Mouse (Mus musculus): ENCODE results near the gene Loxl3.

Gene Loxl3

DNA sequence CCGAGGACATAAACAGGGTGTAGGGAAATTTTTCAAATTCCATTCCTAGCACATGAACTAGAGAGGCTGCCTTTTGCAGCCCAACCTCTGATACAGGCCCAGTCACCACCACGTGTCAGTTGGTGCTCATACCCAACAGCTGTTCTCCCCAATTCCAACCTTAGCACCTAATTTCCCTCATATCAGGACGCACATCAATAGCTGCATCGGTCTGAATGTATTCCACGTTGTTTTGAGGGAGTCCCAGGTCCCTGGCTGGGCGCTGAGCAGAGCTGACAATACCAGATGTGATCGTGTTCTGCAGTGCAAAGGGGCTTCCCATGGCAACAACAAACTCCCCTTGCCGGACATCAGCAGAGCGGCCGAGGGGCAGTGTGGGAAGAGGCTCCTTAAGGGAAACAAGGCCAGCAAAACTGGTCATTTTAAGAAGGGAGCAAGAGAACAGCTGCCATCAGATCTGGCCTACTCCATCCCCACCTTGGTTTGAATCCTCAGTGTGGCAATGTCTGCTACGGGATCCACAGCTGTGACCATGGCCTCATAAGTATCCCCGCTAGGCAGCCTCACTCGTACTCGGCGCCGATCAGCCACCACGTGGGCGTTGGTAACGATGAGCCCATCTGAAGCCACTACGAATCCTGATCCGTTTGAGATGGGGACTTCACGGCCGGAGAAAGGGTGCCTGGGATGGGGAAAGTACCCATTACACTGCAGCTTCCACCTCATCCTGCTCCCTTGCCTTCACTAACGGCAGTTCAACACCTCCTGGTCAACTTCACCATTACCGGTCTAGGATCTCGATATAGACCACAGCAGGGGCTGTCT is 19.4 kb downstream of the Loxl3 start:
- peak; percentile 55 for DNase-seq (ENCODE audit: low spot score)

DNA sequence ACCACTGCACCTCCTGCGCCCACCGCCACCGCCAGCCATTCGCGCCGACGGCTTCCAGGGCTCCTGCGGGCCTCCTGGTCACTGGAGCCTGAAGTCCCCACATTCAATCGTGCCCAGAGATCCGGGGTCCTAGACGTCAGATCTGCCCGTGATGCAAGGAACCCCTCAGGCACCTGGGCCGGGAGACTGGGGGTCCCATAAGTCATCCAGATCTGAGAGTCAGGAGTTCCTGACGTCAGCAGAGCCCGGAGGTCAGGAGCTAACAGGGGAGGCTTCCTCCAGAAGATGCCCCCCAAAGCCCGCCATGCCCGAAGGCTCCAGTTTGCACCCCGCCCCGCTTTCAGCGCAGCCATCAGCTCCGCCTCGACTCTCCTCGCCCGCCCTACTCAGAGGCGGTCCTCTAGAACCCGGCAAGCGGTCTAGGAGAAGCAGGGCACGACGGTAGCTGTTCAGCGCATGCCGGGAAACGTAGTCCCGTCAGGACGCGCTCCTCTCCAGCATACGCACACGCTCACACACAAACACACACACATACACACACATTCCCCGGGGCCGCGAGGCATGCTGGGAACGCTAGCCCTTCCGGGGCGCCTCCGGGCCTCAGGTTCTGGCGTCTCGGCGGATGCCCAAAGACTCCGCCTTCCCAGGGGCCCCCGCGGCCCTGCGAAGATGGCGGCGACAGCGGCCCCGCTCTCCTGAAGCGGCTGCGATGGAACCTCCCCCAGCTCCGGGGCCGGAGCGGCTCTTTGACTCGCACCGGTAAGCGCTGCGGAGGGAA is 20.3 kb downstream of the Loxl3 start, which contains the start of gene Aup1:
Gene Aup1 (plus strand): TSS at position 448 of the 778 bp plus-strand sequence.
- DNase-seq (ENCODE audit: low spot score): peak; percentile 99

GRCm38 (mm10) chr6:83054871-83055431 is 21.0 kb downstream of the Loxl3 start, which contains the start of gene Htra2:
Gene Htra2 (minus strand): TSS chr6:83055273.
- DNase-seq (ENCODE audit: low spot score): peak; percentile 36

GRCm38 (mm10) chr6:83057790-83058189 is 23.8 kb downstream of the Loxl3 start, which contains the start of gene Dqx1:
Gene Dqx1 (plus strand): TSS chr6:83057844.
- no peak for DNase-seq (ENCODE audit: low spot score)

- DNase-seq (ENCODE audit: low spot score): no peak
Observed at GRCm38 (mm10) chr6:83058725-83059124, 24.8 kb downstream of the Loxl3 start.

- no peak for DNase-seq (ENCODE audit: low spot score)
Observed at GRCm38 (mm10) chr6:83065995-83066394, 32.0 kb downstream of the Loxl3 start.

DNA sequence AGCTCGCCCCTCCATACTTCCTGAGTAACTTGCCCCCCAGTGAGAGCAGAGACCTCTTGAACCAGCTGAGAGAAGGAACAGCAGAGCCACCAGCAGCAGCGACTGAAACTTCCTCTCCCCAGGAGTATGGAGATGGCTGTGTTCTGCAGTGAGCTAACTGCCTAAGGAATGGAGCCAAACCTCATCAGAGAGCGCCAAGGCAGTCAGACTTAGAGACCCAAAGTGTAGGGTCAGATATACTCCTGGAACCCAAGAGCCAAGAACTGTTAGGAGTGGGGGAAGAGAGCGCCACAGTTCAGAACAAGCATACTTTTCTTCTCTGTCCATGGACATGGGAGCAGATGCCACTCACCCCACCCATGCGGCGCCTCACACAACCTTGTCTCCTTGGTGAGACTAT is 32.5 kb downstream of the Loxl3 start:
- DNase-seq (ENCODE audit: low spot score): no peak

- DNase-seq (ENCODE audit: low spot score): no peak
Observed at GRCm38 (mm10) chr6:83068221-83068620, 34.2 kb downstream of the Loxl3 start.

DNA sequence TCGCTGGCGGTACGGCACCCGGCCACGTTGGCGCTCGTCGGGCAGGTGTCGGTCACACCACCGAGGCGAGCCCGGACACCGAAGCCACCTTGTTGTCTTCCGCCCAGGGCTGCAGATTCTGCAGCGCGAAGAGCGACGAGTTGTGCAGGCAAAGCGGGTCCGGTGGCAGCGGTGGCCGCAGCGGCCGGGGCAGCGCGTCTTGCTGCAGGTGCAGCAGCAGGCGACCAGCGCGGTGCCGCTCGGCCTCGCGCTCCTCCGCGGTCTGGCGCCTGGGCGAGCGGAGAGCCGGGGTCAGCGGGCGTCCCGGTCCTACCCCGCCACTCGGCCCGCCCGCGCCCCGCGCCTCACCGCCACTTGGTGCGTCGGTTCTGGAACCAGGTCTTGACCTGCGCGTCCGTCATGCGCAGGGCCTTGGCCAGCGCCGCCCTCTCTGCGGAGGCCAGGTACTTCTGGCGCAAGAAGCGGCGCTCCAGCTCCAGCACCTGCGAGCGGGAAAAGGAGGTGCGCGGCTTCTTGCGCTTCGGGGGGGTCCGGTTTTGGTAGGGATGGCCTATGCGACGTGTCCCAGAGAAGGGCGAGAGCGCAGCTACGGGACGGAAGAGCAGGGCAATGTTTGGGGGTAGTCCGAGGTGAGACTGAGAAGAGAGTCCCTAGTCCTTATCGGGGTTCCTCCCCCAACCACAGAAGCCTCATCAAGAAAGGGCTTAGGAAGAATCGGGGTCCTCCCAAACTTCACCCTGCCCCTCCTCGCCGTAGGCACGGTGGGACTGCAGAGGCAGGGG is 34.9 kb downstream of the Loxl3 start:
- no peak for DNase-seq (ENCODE audit: low spot score)

DNA sequence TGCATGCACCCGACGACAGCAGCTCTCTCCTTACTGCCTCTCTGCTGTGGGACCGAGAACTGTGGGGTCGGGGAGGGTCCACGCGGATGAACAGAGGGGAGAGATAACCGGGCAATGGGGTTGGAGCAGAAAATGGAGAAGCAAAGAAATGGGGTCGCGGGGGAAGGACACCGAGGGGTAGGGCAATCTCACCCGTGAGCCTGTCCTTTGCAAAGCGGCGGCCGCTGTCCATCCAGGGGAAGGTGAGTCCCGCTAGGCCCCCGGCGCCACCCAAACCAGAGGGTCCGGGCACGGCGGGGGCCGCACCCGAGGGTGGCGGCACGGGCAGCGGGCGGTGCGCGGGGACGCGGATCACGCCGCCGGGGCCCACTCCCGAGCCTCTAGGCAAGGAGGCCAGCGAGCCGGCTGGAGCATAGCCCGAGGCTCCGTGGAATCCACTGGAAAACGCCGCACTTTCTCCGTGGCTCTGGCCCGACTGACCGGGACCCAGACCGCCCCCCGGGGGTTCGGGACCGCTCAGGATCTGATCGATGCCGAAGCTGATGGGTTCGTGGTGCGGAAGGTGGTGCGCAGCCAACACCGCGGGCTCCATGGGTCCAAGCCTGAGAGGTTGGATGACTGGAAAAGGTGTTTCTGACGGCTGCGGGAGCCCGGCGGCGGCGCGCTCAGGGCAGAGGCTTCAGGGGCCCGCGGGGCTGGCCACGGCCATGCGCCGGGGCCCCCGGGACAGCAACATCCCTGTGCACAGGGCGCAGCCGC is 35.7 kb downstream of the Loxl3 start:
- no peak for DNase-seq (ENCODE audit: low spot score)

DNA sequence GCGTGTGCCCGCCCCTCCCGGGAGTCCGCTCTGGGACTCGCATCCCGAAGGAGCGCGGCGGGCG is 36.1 kb downstream of the Loxl3 start, which contains the start of gene Tlx2:
Gene Tlx2 (minus strand): TSS at position 47 of the 64 bp plus-strand sequence.
- DNase-seq (ENCODE audit: low spot score): no peak

DNA sequence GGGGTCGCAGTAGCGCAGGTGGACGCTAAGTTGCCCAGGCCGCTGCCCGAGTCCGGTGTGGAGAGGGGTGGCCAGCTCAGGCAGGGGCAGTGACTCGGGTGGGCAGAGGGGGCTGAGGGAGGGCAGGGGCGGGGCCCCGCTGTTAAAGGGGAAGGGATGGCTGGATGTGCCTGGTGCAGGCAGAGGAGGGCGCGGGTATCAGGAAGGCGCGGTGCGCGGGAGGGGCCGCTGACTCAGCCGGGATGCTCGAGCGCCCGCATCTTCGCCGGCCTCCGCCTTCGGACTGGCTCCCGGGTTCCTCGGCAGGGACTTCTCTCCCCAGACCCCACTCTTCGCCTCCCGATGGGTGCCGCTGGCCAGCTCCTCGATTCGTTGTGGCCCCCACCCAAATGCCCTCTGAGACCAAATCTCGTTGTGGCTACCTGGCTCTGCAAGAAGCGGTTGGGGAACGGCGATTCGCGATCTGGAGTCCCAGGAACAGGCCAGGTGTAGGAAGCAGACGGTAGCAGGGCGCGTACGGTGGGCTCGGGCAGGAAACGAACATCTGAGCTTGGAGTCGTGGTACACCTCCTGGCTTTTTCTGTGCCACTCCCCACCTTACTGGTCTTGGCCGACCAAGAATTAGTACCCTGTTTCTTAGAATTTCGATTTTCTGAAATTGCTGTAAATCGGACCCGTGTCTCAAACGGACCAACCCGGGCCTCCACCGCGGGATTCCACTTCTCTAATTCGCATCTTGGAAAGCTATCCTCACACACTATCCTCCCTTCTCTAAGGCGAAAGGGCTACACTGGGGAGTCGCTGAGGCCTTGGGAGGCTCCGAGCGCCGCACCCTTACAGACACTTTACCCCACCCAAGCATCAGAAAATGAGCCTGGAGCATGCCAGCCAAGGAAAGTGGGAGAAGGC is 36.6 kb downstream of the Loxl3 start:
- peak; percentile 60 for DNase-seq (ENCODE audit: low spot score)

DNA sequence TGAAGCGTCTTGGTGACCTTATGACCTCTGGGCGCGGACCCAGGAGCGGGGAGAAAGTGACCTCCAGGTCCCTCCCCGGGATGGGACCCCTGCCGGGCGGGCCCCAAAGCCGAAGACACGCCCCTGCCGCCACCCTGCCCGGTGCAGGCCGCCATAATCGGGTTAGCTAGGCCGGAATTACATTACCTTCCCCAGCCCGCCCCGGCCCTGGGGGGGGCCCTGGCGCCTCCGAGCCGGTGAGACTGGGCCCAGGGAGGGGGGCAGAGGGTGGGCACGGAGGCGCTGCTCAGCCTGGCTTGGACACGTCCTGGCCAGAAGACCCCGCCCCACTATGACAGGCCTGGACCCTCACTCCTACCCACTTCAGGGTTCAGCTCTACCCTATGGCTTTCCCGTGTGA is 37.2 kb downstream of the Loxl3 start:
- no peak for DNase-seq (ENCODE audit: low spot score)

GRCm38 (mm10) chr6:83074979-83075378 is 41.0 kb downstream of the Loxl3 start:
- no peak for DNase-seq (ENCODE audit: low spot score)

GRCm38 (mm10) chr6:83077630-83078323 is 43.8 kb downstream of the Loxl3 start, which contains the start of gene Pcgf1:
Gene Pcgf1 (plus strand): TSS chr6:83077869.
- no peak for DNase-seq (ENCODE audit: low spot score)

DNA sequence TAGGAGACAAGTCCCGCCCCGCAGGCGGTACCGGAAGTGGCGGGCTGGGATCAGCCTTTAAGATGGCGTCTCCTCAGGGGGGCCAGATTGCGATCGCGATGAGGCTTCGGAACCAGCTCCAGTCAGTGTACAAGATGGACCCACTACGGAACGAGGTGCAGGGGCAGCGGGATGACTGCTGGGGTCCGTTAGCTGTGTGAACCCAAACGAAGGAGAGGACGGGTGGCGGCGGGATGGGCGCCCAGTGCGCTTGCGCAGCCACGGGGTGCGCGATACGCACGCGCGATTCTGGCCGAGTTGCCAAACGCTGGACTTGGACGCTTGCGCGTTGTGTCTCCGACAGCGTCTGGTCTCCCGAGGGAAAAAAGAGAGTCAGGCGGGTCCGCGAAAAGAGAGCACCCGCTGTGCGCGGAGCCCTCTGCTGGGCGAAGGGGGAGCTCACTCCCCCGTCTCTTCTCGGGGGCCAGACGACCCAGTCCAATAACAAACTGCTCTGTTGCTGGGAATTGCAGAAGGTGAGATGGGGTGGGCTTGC is 44.4 kb downstream of the Loxl3 start:
- DNase-seq (ENCODE audit: low spot score): peak; percentile 100

DNA sequence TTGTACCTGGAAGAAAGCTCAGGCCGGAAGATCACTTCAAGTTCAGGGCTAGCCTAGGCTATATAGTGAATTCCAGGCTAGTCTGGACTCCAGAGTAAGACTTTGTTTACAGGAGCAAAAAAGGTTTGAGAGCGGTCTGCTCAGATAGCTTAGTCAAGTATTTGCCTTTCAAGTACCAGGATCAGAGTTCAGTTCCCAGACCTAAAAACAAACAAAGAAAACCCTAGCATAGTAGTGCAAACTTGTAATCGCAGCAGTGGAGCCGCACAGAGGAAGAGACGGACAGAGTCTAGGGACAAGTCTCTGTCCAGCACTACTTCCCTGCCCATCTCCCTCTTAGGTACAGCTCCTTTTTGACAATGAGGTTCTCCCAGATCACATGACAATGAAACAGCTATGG is 46.2 kb downstream of the Loxl3 start:
- no peak for DNase-seq (ENCODE audit: low spot score)

DNA sequence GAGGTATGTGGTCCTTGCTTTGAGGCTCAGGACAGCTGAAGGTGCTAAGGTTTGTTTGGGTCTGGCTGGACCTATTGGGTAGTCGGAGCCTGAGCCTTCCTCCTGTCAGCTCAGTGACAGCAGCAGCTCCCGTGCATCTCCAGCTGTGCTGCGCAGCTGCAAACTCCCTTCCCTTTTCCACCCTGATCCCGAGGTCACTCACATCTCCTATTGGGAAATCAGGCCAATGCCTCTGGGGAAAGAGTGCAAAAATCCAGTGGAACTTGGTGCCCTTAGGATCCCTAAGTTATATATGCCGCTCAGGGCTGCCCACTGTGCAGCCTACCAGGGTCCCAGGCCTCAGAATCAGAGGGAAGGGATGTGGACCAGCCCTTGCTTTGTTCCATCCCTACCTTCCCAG is 49.5 kb downstream of the Loxl3 start:
- DNase-seq (ENCODE audit: low spot score): no peak

DNA sequence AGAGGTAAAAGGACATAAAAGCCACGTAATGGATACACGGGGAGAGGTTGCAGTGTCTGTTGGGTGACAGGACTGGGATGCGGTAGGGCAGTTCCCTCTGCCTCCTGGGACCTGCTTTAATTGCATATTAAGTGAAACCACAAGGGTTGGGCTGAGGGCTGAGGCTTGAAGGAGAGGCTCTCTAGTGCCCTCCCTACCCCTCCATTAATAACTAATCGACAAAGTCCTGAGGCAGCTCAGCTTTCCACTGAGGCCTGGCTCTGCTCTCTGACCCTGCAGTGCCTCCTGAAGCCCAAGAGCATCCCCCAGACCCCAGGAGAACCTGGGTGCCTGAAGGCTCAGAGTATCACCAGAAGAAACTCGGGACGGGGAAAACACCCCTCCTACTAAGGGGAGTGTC is 50.5 kb downstream of the Loxl3 start:
- no peak for DNase-seq (ENCODE audit: low spot score)
